Mouse (Mus musculus) layer of hippocampus, adult 2 months (tissue): ENCODE measurements at regions not wholly inside any gene's neighbourhood (a gene's known extent, or its start where the extent isn't known, plus 50 kb on each side); places are given as distances from the start of the nearest gene placed in this dataset.

Source experiments
- DNase-seq, 2 experiments: peaks; one replicate each; pipeline ENCODE4 v3.0.0; 2022; ENCODE audit warnings: low spot score in 2 of 2
- H3K27ac ChIP-seq: fragments of 200-600 bp; 2 replicates; pipeline ENCODE4 v1.8.1; 2022
- H3K4me3 ChIP-seq: fragments of 200-600 bp; 2 replicates; pipeline ENCODE4 v1.8.1; 2022; ENCODE audit warnings: mild to moderate bottlenecking
- CTCF ChIP-seq: fragments of 200-600 bp; conservative IDR thresholded peaks from 2 replicates; pipeline ENCODE4 v1.8.1; 2022; ENCODE audit warnings: antibody characterized with exemption, mild to moderate bottlenecking, moderate library complexity

GRCm38 (mm10) chr11:24333111-24333510 is 255.3 kb downstream of the Bcl11a start:
- no peak overlapping the region for H3K27ac ChIP-seq
- no peak for DNase-seq
- no peak overlapping the region for H3K4me3 ChIP-seq
- no peak for TF ChIP-seq CTCF

GRCm38 (mm10) chr11:24335256-24335655 is 257.4 kb downstream of the Bcl11a start:
- TF ChIP-seq CTCF = no peak
- H3K4me3 ChIP-seq = no peak overlapping the region
- no peak overlapping the region for H3K27ac ChIP-seq
- DNase-seq = no peak

- Histone ChIP-seq H3K27ac (no peak overlapping the region), H3K4me3 (no peak overlapping the region)
- TF ChIP-seq CTCF = no peak
- DNase-seq = no peak
Observed at GRCm38 (mm10) chr11:24338111-24338510, 260.3 kb downstream of the Bcl11a start.

- Histone ChIP-seq H3K4me3 (no peak overlapping the region), H3K27ac (no peak overlapping the region)
- no peak for DNase-seq
- no peak for TF ChIP-seq CTCF
Observed at GRCm38 (mm10) chr11:24339061-24339460, 261.2 kb downstream of the Bcl11a start.

- Histone ChIP-seq H3K4me3 (no peak overlapping the region), H3K27ac (no peak overlapping the region)
- no peak for DNase-seq
- TF ChIP-seq CTCF = no peak
Observed at GRCm38 (mm10) chr11:24340677-24341076, 262.8 kb downstream of the Bcl11a start.

GRCm38 (mm10) chr11:24341650-24342049 is 263.8 kb downstream of the Bcl11a start:
- no peak overlapping the region for H3K27ac ChIP-seq
- H3K4me3 ChIP-seq = no peak overlapping the region
- no peak for TF ChIP-seq CTCF
- DNase-seq = no peak

GRCm38 (mm10) chr11:24342176-24342575 is 264.3 kb downstream of the Bcl11a start:
- DNase-seq = no peak
- TF ChIP-seq CTCF = no peak
- H3K27ac ChIP-seq = no peak overlapping the region
- H3K4me3 ChIP-seq = no peak overlapping the region

GRCm38 (mm10) chr11:24342732-24343131 is 264.9 kb downstream of the Bcl11a start:
- TF ChIP-seq CTCF = no peak
- Histone ChIP-seq H3K27ac (no peak overlapping the region), H3K4me3 (no peak overlapping the region)
- DNase-seq = no peak

GRCm38 (mm10) chr11:24347225-24347624 is 269.4 kb downstream of the Bcl11a start:
- no peak for DNase-seq
- no peak overlapping the region for H3K4me3 ChIP-seq
- H3K27ac ChIP-seq = no peak overlapping the region
- TF ChIP-seq CTCF = no peak

GRCm38 (mm10) chr11:24348741-24349140 is 270.9 kb downstream of the Bcl11a start:
- H3K27ac ChIP-seq = no peak overlapping the region
- no peak overlapping the region for H3K4me3 ChIP-seq
- TF ChIP-seq CTCF = no peak
- no peak for DNase-seq

- no peak for TF ChIP-seq CTCF
- H3K27ac ChIP-seq = no peak overlapping the region
- DNase-seq = no peak
Observed at GRCm38 (mm10) chr11:24349967-24350643, 272.2 kb downstream of the Bcl11a start.

GRCm38 (mm10) chr11:24350839-24351238 is 273.0 kb downstream of the Bcl11a start:
- no peak for TF ChIP-seq CTCF
- no peak overlapping the region for H3K4me3 ChIP-seq
- DNase-seq = no peak
- no peak overlapping the region for H3K27ac ChIP-seq

More at GRCm38 (mm10) chr11:24349967-24350643, 272.2 kb downstream of the Bcl11a start:
- no peak overlapping the region for H3K4me3 ChIP-seq

- Histone ChIP-seq H3K4me3 (no peak overlapping the region), H3K27ac (no peak overlapping the region)
- TF ChIP-seq CTCF = no peak
- no peak for DNase-seq
Observed at GRCm38 (mm10) chr11:24352071-24352470, 274.2 kb downstream of the Bcl11a start.

- TF ChIP-seq CTCF = no peak
- H3K27ac ChIP-seq = no peak overlapping the region
- DNase-seq = peak in 1 of 2 experiments; percentile 25
- H3K4me3 ChIP-seq = no peak overlapping the region
Observed at GRCm38 (mm10) chr11:24353056-24353455, 275.2 kb downstream of the Bcl11a start.
